ENCODE assay signal across 22 mouse cellular contexts in genomic region chr6:71655835-71656234, GRCm38 (mm10). TPM values are rescaled to one million over a fixed set of nuclear protein-coding genes. Genes with fewer than 3 reads are reported as not detected.
DNase-seq lines count a peak whose midpoint lies in the region; ATAC-seq and TF ChIP-seq lines count a peak whose summit lies in the region.
"Had no signal": no experiment of that assay in that cellular context is flagged by ENCODE, and none has a peak within 500 bp of the region (broad histone marks: within the 10 kb centered on the region; RNA-seq: fewer than 3 reads in every experiment).

No protein-coding gene starts in this region.

- H3K4me2 ChIP-seq in kidney, postnatal 0 days (ENCODE audit: low read length), result no peak overlapping the region
- no peak overlapping the region for H3K4me2 ChIP-seq in kidney, embryonic 15.5 days
- H3K4me2 ChIP-seq in lung, postnatal 0 days (replicated peaks; ENCODE audit: low read depth, low read length), result no peak overlapping the region
- no peak overlapping the region for H3K4me2 ChIP-seq in stomach, postnatal 0 days (replicated peaks; ENCODE audit: low read depth)
- H3K4me2 ChIP-seq: embryonic facial prominence, embryonic 12.5 days; forebrain, embryonic 13.5 days; heart, embryonic 11.5 days; limb, embryonic 12.5 days; liver, embryonic 15.5 days had no signal

- no peak for TF ChIP-seq CTCF in kidney, postnatal 0 days (IDR thresholded peaks at IDR 0.05; ENCODE audit: low read depth)
- no peak for TF ChIP-seq CTCF in lung, postnatal 0 days (IDR thresholded peaks at IDR 0.05)
- TF ChIP-seq CTCF in stomach, postnatal 0 days (IDR thresholded peaks at IDR 0.05; ENCODE audit: low read depth), result no peak

- H3K4me3 ChIP-seq in kidney, postnatal 0 days (replicated peaks; ENCODE audit: low read depth, low read length), result no peak overlapping the region
- no peak overlapping the region for H3K4me3 ChIP-seq in kidney, embryonic 15.5 days (replicated peaks)
- no peak overlapping the region for H3K4me3 ChIP-seq in lung, postnatal 0 days (ENCODE audit: low read depth, low read length)
- H3K4me3 ChIP-seq in stomach, postnatal 0 days (ENCODE audit: low read depth, low read length), result no peak overlapping the region
- H3K4me3 ChIP-seq: embryonic facial prominence, embryonic 12.5 days; erythroblast, embryonic 14.5 days; forebrain, embryonic 13.5 days; limb, embryonic 12.5 days; liver, embryonic 15.5 days; midbrain, embryonic 10.5 days had no signal

- peak; percentile 23 for DNase-seq in adrenal gland, postnatal 10 days
- DNase-seq in adrenal gland, adult 8-10 months, result no peak
- DNase-seq in kidney, postnatal 0 days (ENCODE audit: low spot score), result peak; percentile 35
- peak; percentile 33 for DNase-seq in lung, postnatal 0 days (ENCODE audit: low spot score)
- DNase-seq in lung, postnatal 14 days, result no peak
- no peak for DNase-seq in stomach, postnatal 0 days (ENCODE audit: low spot score)
- DNase-seq in c-Kit-positive CD71-positive TER-119-positive erythroid progenitor cells, embryonic 14.5 days (ENCODE audit: low spot score), result no peak
- DNase-seq: cerebellum, adult 9-10 months; heart, postnatal 4 days; right cerebral cortex, postnatal 4 days; thymus, postnatal 14 days had no signal

- no peaks in the 10 kb centered on the region for H3K27me3 ChIP-seq in kidney, postnatal 0 days (ENCODE audit: insufficient read depth, low read length)
- no peaks in the 10 kb centered on the region for H3K27me3 ChIP-seq in kidney, embryonic 15.5 days
- no peaks in the 10 kb centered on the region for H3K27me3 ChIP-seq in lung, postnatal 0 days (replicated peaks; ENCODE audit: insufficient read depth, low read length)
- H3K27me3 ChIP-seq in stomach, postnatal 0 days (ENCODE audit: control insufficient read depth, insufficient read depth, low read length), result no peaks in the 10 kb centered on the region
- H3K27me3 ChIP-seq: embryonic facial prominence, embryonic 12.5 days; forebrain, embryonic 13.5 days; limb, embryonic 12.5 days; liver, embryonic 15.5 days had no signal

- ATAC-seq in kidney, postnatal 0 days (replicated peaks; ENCODE audit: low FRiP score, low read depth), result no peak
- ATAC-seq in kidney, embryonic 15.5 days (replicated peaks; ENCODE audit: low FRiP score), result no peak
- ATAC-seq in lung, postnatal 0 days, result 0 out of 2 replicates have a peak, but pooled peaks have one; percentile 27
- ATAC-seq in stomach, postnatal 0 days (ENCODE audit: low FRiP score, low TSS enrichment), result 0 out of 2 replicates have a peak, but pooled peaks have one; percentile 29
- ATAC-seq: forebrain, embryonic 13.5 days; hindbrain, embryonic 16.5 days had no signal

- TF ChIP-seq EP300 in lung, postnatal 0 days (IDR thresholded peaks at IDR 0.05), result no peak
- TF ChIP-seq EP300 in stomach, postnatal 0 days (optimal IDR thresholded peaks at IDR 0.05), result no peak

- H3K9ac ChIP-seq in kidney, postnatal 0 days (ENCODE audit: low read depth, low read length), result no peak overlapping the region
- H3K9ac ChIP-seq in kidney, embryonic 15.5 days, result no peak overlapping the region
- no peak overlapping the region for H3K9ac ChIP-seq in lung, postnatal 0 days (replicated peaks; ENCODE audit: low read depth)
- H3K9ac ChIP-seq in stomach, postnatal 0 days (ENCODE audit: low read length), result no peak overlapping the region
- H3K9ac ChIP-seq: embryonic facial prominence, embryonic 12.5 days; forebrain, embryonic 13.5 days; limb, embryonic 12.5 days; liver, embryonic 15.5 days had no signal

- no peaks in the 10 kb centered on the region for H3K4me1 ChIP-seq in kidney, postnatal 0 days (replicated peaks; ENCODE audit: insufficient read depth, low read length)
- no peaks in the 10 kb centered on the region for H3K4me1 ChIP-seq in kidney, embryonic 15.5 days
- peaks cover 5% of the 10 kb centered on the region; the same call in 1 of the 2 replicates for H3K4me1 ChIP-seq in lung, postnatal 0 days (ENCODE audit: insufficient read depth, low read depth, low read length)
- 0 out of 2 replicates have a peak, but pooled peaks cover 4% of the 10 kb centered on the region for H3K4me1 ChIP-seq in stomach, postnatal 0 days (replicated peaks; ENCODE audit: control insufficient read depth, insufficient read depth)
- H3K4me1 ChIP-seq: embryonic facial prominence, embryonic 12.5 days; forebrain, embryonic 13.5 days; limb, embryonic 12.5 days; midbrain, embryonic 10.5 days had no signal

- H3K27ac ChIP-seq in kidney, postnatal 0 days, result no peak overlapping the region
- no peak overlapping the region for H3K27ac ChIP-seq in kidney, embryonic 15.5 days
- no peak overlapping the region for H3K27ac ChIP-seq in lung, postnatal 0 days (ENCODE audit: low read length)
- H3K27ac ChIP-seq in stomach, postnatal 0 days (replicated peaks), result no peak overlapping the region
- H3K27ac ChIP-seq: embryonic facial prominence, embryonic 12.5 days; forebrain, embryonic 13.5 days; limb, embryonic 12.5 days; liver, embryonic 15.5 days; macrophage; midbrain, embryonic 10.5 days had no signal

- no peaks in the 10 kb centered on the region for H3K36me3 ChIP-seq in kidney, postnatal 0 days (ENCODE audit: insufficient read depth, low read length)
- no peaks in the 10 kb centered on the region for H3K36me3 ChIP-seq in kidney, embryonic 15.5 days
- H3K36me3 ChIP-seq in lung, postnatal 0 days (ENCODE audit: insufficient read depth, low read length), result no peaks in the 10 kb centered on the region
- no peaks in the 10 kb centered on the region for H3K36me3 ChIP-seq in stomach, postnatal 0 days (ENCODE audit: control insufficient read depth, insufficient read depth, low read length)
- H3K36me3 ChIP-seq: embryonic facial prominence, embryonic 12.5 days; limb, embryonic 12.5 days; liver, embryonic 15.5 days; midbrain, embryonic 10.5 days had no signal

- H3K9me3 ChIP-seq in kidney, postnatal 0 days (replicated peaks; ENCODE audit: low read length), result no peaks in the 10 kb centered on the region
- H3K9me3 ChIP-seq in kidney, embryonic 15.5 days (replicated peaks), result no peaks in the 10 kb centered on the region
- no peaks in the 10 kb centered on the region for H3K9me3 ChIP-seq in lung, postnatal 0 days (ENCODE audit: low read length)
- no peaks in the 10 kb centered on the region for H3K9me3 ChIP-seq in stomach, postnatal 0 days (ENCODE audit: control insufficient read depth, low read length)
- H3K9me3 ChIP-seq: embryonic facial prominence, embryonic 12.5 days; forebrain, embryonic 13.5 days; limb, embryonic 12.5 days; liver, embryonic 15.5 days; midbrain, embryonic 10.5 days had no signal

- 56% methylated on average over 3 of the region's 3 CpGs for WGBS in kidney, postnatal 0 days
- 59% methylated on average over 3 of the region's 3 CpGs for WGBS in kidney, embryonic 15.5 days
- 19% methylated on average over 3 of the region's 3 CpGs for WGBS in lung, postnatal 0 days
- WGBS in stomach, postnatal 0 days, result 22% methylated on average over 3 of the region's 3 CpGs

RNA-seq across cellular contexts. Expression of gene Kdm3a, which starts 23.0 kb away (rescaled TPM):
- 10 to 100 TPM; 38.3 to 42.9 TPM for total RNA-seq in adrenal gland, postnatal 10 days (2021)
- total RNA-seq in adrenal gland, adult 8-10 months (2022), result 10 to 100 TPM; 27.3 to 53.0 (median 38.4) TPM
- 25.6 and 26.4 TPM in 2 replicates for polyA plus RNA-seq in kidney, postnatal 0 days (2015; fragmentation: Nextera tagmentation; extraction: Ambion mirVana)
- polyA plus RNA-seq in kidney, embryonic 15.5 days (2015; fragmentation: Nextera tagmentation; extraction: Ambion mirVana), result 47.3 and 51.7 TPM in 2 replicates
- polyA plus RNA-seq in lung, postnatal 0 days (2015; fragmentation: Nextera tagmentation; extraction: Ambion mirVana), result 23.8 and 24.4 TPM in 2 replicates
- polyA plus RNA-seq in stomach, postnatal 0 days (2015; fragmentation: Nextera tagmentation; extraction: Ambion mirVana), result 14.1 and 14.2 TPM in 2 replicates

RNA-seq across cellular contexts. Expression of gene Reep1, which starts 51.5 kb away (rescaled TPM):
- total RNA-seq in adrenal gland, postnatal 10 days (2021), result 10 to 100 TPM; 12.7 to 21.0 TPM
- total RNA-seq in adrenal gland, adult 8-10 months (2022), result 1 to 10 TPM; 3.8 to 9.3 (median 5.3) TPM
- 5.3 and 5.7 TPM in 2 replicates for polyA plus RNA-seq in kidney, postnatal 0 days (2015; fragmentation: Nextera tagmentation; extraction: Ambion mirVana)
- 13.2 and 15.0 TPM in 2 replicates for polyA plus RNA-seq in kidney, embryonic 15.5 days (2015; fragmentation: Nextera tagmentation; extraction: Ambion mirVana)
- polyA plus RNA-seq in lung, postnatal 0 days (2015; fragmentation: Nextera tagmentation; extraction: Ambion mirVana), result 12.6 and 13.4 TPM in 2 replicates
- 6.7 and 7.5 TPM in 2 replicates for polyA plus RNA-seq in stomach, postnatal 0 days (2015; fragmentation: Nextera tagmentation; extraction: Ambion mirVana)
- total RNA-seq: neutrophil, adult 5-6 weeks had no signal
- polyA plus RNA-seq: erythroblast, embryonic 14.5 days; macrophage had no signal

Comparison
In these comparisons a context has a peak if more than half of its experiments do, and no peak if none do; other contexts are left out.
1. DNase-seq: peak in adrenal gland, postnatal 10 days (single experiment), kidney, postnatal 0 days (single experiment) and lung, postnatal 0 days (single experiment); none in adrenal gland, adult 8-10 months (single experiment), lung, postnatal 14 days (single experiment), stomach, postnatal 0 days (single experiment) and c-Kit-positive CD71-positive TER-119-positive erythroid progenitor cells, embryonic 14.5 days (single experiment).
2. ATAC-seq: peak in lung, postnatal 0 days (single experiment) and stomach, postnatal 0 days (single experiment); none in kidney, postnatal 0 days (single experiment) and kidney, embryonic 15.5 days (single experiment).